Mouse (Mus musculus) neural tube, embryonic 14.5 days (tissue): ENCODE data around the gene Ccn6. TPM values are rescaled to one million over a fixed set of nuclear protein-coding genes. Genes with fewer than 3 reads are reported as not detected.

Experiments
- ATAC-seq: fragments of 200-750 bp; cut with Nextera tagmentation; 2 replicates; pipeline ENCODE4 v1.8.0; 2017; ENCODE audit warnings: low read depth, mild to moderate bottlenecking, moderate TSS enrichment, moderate library complexity
- H3K27ac ChIP-seq: fragments of 300-500 bp; sonication (generic); 2 replicates; pipeline ENCODE4 v1.5.1; 2014; ENCODE audit warnings: low read depth, mild to moderate bottlenecking, control low read depth, low read length, moderate library complexity, mixed read lengths
- H3K27me3 ChIP-seq: fragments of 300-500 bp; sonication (generic); 2 replicates; pipeline ENCODE4 v1.6.1; 2014; ENCODE audit warnings: low read length; ENCODE audit not compliant: control insufficient read depth, insufficient read depth
- H3K36me3 ChIP-seq: fragments of 300-500 bp; sonication (generic); 2 replicates; pipeline ENCODE4 v1.6.1; 2014; ENCODE audit warnings: low read length, mixed read lengths; ENCODE audit not compliant: control insufficient read depth, insufficient read depth
- H3K4me1 ChIP-seq: fragments of 300-500 bp; sonication (generic); 2 replicates; pipeline ENCODE4 v1.6.1; 2014; ENCODE audit warnings: low read length; ENCODE audit not compliant: control insufficient read depth, insufficient read depth
- H3K4me2 ChIP-seq: fragments of 300-500 bp; sonication (generic); 2 replicates; pipeline ENCODE4 v1.6.1; 2014; ENCODE audit warnings: mild to moderate bottlenecking, low read depth, low read length, control low read depth
- H3K4me3 ChIP-seq: fragments of 300-500 bp; sonication (generic); 2 replicates; pipeline ENCODE4 v1.5.1; 2014; ENCODE audit warnings: low read depth, low read length, control low read depth, mixed read lengths
- H3K9ac ChIP-seq: fragments of 300-500 bp; sonication (generic); replicated peaks from 2 replicates; pipeline ENCODE4 v1.6.1; 2014; ENCODE audit warnings: low read depth, mild to moderate bottlenecking, control low read depth, low read length, mixed read lengths
- H3K9me3 ChIP-seq: fragments of 300-500 bp; sonication (generic); 2 replicates; pipeline ENCODE4 v1.6.1; 2016; ENCODE audit warnings: low read length; ENCODE audit not compliant: control insufficient read depth
- WGBS: fragments of 180-500 bp; shearing (Covaris S2); extraction: QIAGEN DNeasy Blood & Tissue Kit; methylation state at CpG from one replicate; pipeline ENCODE4 v1.1.7; 2014; 5-methylcytosine and 5-hydroxymethylcytosine counted together
- polyA plus RNA-seq: library from polyadenylated mRNA; unstranded; fragments of >200 nt; fragmentation: Nextera tagmentation; extraction: Ambion mirVana; gene quantifications from 2 replicates; pipeline ENCODE4 v1.2.1, GENCODE M21; 2014

The Ccn6 gene
- polyA plus RNA-seq, 1 experiment from 2014 or later: 0.37 TPM

DNA sequence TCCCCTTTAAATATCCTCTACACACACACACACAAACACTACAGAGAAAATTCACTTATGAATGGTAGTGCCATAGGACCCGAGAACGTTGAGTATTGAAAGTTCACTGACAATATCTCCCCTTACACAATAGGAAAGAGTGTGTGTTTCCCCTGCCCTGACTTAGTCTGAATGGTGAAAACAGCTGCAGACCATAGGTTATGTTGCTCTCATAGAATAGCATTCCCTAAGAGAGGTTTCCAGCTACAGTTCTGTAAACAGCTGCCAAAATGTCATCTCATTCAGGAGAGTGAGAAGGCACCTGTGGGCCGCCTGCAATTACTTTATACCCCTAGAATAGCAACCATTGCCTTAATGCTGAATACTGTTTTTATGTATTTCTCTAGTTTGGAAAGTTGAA lies 57.2 kb downstream of the Ccn6 start:
- Histone ChIP-seq H3K36me3 (no peaks in the 10 kb centered on the region), H3K4me3 (no peak overlapping the region), H3K4me2 (no peak overlapping the region), H3K9ac (no peak overlapping the region), H3K4me1 (0 out of 2 replicates have a peak, but pooled peaks cover 2% of the 10 kb centered on the region), H3K27ac (no peak overlapping the region), H3K9me3 (no peaks in the 10 kb centered on the region), H3K27me3 (no peaks in the 10 kb centered on the region)
- WGBS: 68% methylated on average over 3 of the region's 3 CpGs
- no peak for ATAC-seq

DNA sequence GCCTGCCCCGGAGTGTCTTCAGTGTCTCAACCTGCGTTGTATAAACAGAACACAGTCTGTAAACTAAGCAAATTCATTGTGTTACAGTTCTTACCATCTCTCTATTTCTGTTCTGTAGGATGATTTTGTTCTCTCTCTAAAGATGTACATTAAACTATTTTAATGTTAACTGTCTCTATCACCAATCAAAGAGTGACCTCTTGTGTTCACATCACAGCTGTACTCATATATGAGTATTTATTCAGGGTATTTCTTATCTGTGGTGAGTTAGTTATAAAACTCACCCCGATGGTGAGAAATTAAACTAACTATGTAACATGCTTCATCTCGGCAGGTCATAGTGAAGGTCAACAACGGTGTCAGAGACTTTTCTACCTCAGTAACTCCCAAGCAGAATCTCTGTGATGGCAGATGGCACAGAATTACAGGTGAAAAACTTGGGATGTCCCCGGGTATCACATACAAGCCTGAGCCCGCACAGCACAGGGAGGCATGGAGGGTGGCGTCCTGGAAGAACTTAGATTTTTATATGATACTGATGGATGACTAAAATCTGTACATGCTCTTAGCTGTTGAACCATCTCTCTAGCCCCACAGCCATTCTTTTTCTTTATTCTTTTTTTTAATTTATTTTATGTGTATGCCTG lies 58.7 kb downstream of the Ccn6 start:
- Histone ChIP-seq H3K27ac (no peak overlapping the region), H3K4me2 (no peak overlapping the region), H3K27me3 (no peaks in the 10 kb centered on the region), H3K4me1 (0 out of 2 replicates have a peak, but pooled peaks cover 2% of the 10 kb centered on the region), H3K9ac (no peak overlapping the region), H3K4me3 (no peak overlapping the region), H3K36me3 (no peaks in the 10 kb centered on the region), H3K9me3 (no peaks in the 10 kb centered on the region)
- no peak for ATAC-seq
- 96% methylated on average over 8 of the region's 8 CpGs for WGBS

Other genes with a start within 250 kb of the Ccn6 start
- gene Lama4, start 198.3 kb downstream of the Ccn6 start, polyA plus RNA-seq: 9.7 and 36.0 TPM in 2 replicates
- gene Fam229b, start 29.9 kb downstream of the Ccn6 start, polyA plus RNA-seq: 35.2 and 40.0 TPM in 2 replicates
- gene Tube1, start 29.8 kb downstream of the Ccn6 start, polyA plus RNA-seq: 7.7 and 8.5 TPM in 2 replicates
- gene Fyn, start 205.1 kb upstream of the Ccn6 start, polyA plus RNA-seq: 106 and 113 TPM in 2 replicates